Mouse (Mus musculus): ENCODE data around the gene Trim5.
"Not testable (repeated sequence)": the region's sequence is repeated elsewhere in the genome, so short reads cannot be mapped to it uniquely, and the experiment has no call there.

Trim5 gene

GRCm38 (mm10) chr7:104287576-104288443 is at the start of gene Trim5:
TSS of gene Trim5 (minus strand) at chr7:104288094.
- peak; percentile 46 to 51 for DNase-seq (ENCODE audit: low spot score in 2 of 2)

GRCm38 (mm10) chr7:104335547-104335946 is 47.7 kb upstream of the Trim5 start:
- not testable (repeated sequence) for DNase-seq (ENCODE audit: low spot score in 2 of 2)

GRCm38 (mm10) chr7:104329171-104329570 is 41.3 kb upstream of the Trim5 start, which contains the start of gene Trim34b:
TSS of gene Trim34b (plus strand) at chr7:104329471.
- DNase-seq (ENCODE audit: low spot score in 2 of 2): not testable (repeated sequence)

DNA sequence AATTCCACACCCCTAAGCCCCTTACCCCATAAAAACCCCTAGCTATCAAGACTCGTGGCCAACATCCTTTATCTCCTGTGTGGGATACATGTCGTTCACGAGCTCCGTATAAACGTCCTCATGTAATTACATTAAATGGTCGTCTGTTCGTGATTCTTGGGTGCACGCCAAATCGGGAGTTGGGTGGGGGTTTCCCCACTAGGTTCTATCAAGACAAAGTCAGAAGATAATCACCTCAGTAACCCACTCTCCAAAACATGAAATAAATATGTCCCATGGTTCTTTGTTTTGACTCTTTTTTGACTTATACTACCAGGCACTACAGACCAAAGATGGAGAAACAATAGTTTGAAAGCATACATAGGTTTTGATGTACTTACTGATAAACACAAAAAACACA is 34.1 kb upstream of the Trim5 start:
- no peak for DNase-seq (ENCODE audit: low spot score in 2 of 2)

- not testable (repeated sequence) for DNase-seq (ENCODE audit: low spot score in 2 of 2)
These were observed 27.6 kb upstream of the Trim5 start, which contains the start of gene Trim12a for GRCm38 (mm10) chr7:104315369-104316080. TSS of gene Trim12a (minus strand) at chr7:104315466.

DNA sequence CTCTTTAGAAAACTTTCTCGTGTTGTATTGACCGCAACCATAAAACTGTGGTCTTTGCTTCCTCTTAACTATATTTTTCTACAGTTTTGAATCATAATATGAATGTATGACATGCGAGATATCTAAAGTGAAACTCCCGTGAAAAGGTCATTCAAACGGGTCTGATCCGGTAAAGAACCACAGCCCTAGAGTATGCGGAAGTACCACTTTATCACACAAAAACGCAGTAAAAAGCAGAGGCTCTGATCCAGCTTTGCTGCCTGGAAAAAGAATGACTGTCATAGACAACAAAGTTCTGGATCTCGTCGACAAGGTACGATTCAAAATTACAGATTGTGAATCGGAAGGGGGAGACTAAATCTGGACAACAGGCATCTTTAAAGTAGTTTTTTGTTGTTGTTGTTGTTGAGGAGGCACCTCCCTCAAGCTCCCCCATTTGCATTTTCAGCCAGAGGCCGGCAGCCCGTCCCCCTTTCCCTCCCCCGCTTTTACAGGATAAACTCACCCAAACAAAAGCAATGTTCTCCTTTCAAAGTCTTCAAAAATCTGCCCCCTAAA is 27.0 kb upstream of the Trim5 start:
- DNase-seq (ENCODE audit: low spot score in 2 of 2): peak; percentile 58 to 59

- DNase-seq (ENCODE audit: low spot score in 2 of 2): peak; percentile 34 to 44
These were observed 3.9 kb upstream of the Trim5 start for GRCm38 (mm10) chr7:104291638-104292400.

DNA sequence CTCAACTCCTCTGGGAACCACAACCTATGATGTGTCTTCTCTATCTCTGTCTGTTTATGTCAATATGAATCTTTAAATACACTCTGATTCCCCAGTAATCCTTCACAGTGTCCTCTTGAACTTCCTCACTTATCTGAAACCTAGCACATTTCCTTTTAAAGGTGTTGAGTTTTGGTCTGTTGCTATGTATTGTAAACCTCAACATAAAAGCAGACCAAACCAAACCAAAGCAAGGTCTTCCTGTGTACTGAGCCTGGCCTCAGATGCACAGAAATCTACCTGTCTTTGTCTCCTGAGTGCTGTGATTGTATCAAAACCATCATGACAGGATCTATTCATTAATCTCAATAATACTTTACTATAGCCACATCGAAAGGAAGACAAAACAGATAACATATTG is 2.7 kb upstream of the Trim5 start:
- peak; percentile 18 to 19 for DNase-seq (ENCODE audit: low spot score in 2 of 2)

DNA sequence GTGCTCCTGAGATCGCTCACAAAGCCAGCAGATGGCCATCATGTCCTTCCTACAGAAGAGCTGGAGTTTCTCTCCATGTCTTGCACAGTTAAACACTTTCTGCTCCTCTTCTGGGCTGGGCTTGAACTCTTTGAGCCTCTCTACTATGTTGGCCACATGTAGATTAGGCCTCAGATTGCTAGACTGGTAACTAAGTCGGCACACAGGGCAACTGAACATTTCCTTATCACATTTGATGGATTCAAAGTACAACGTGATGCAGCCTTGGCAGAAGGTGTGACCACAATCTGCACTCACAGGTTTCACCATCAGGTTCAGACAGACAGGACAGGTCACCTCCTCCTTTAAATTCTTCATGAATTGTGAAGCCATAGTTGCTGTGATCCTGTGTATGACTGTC is 8.5 kb downstream of the Trim5 start:
- DNase-seq (ENCODE audit: low spot score in 2 of 2): not testable (repeated sequence)

DNA sequence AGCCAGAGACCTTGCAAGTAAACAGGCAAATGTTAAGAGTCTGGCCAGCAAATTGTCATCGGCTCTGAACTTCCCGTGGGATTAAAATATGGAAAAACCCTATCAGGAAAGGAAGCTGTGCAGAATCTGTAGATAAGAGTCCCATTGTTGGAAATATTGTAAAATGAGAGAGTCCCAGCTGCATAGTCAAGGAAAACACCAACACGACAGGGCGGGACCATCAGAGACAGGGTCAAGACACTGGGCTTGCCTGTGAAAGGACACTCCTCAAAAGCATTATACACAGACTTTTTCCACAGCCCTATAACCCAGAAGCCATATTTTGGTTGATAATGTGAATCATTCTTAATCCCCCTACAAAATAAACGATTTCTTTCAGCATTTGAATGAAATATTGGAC is 22.6 kb downstream of the Trim5 start:
- DNase-seq (ENCODE audit: low spot score in 2 of 2): not testable (repeated sequence)

DNA sequence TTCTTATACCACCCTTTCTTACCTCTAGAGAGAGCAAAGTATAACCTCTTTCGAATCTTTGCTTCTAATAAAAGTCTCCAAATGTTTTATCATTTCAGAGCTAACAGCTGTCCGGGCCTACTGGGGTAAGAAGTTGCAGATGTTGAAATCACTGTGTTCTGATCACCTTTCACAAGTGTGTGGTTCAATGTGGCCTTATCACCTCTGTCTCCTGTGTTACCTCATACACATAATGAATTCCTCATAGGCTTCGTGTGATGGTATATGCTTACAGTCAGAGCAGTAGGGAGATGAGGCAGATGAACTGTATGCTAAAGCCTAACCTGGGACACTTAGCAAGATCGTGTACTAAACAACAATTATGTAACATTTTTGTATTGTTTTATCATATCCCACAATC is 27.5 kb downstream of the Trim5 start:
- DNase-seq (ENCODE audit: low spot score in 2 of 2): not testable (repeated sequence)

GRCm38 (mm10) chr7:104244287-104245181 is 43.4 kb downstream of the Trim5 start, which contains the start of gene Trim34a:
TSS of gene Trim34a (plus strand) at chr7:104244457.
- DNase-seq (ENCODE audit: low spot score in 2 of 2): peak; percentile 74 to 76

DNA sequence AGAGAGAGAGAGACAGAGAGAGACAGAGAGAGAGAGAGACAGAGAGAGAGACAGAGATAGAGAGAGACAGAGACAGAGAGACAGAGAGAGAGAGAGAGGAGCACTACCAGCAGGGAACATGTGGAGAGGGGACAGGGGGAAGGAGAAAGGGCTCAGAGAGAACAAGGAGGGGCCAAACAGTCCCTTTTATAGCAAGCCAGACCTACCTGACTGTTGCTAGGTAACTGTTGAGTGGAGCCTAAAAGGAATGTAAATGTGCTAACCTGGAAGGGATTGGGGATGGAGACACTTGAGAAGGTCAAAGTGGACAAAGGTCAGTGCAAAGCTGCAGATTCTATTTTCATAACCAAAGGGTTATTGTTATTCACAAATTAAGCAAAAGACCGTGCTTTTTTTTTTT is 44.3 kb downstream of the Trim5 start:
- no peak for DNase-seq (ENCODE audit: low spot score in 2 of 2)

GRCm38 (mm10) chr7:104240857-104241256 is 47.0 kb downstream of the Trim5 start:
- DNase-seq (ENCODE audit: low spot score in 2 of 2): peak in 1 of 2 experiments; percentile 5

- peak; percentile 34 to 54 for DNase-seq (ENCODE audit: low spot score in 2 of 2)
These were observed 56.7 kb downstream of the Trim5 start for GRCm38 (mm10) chr7:104231203-104231602.

DNA sequence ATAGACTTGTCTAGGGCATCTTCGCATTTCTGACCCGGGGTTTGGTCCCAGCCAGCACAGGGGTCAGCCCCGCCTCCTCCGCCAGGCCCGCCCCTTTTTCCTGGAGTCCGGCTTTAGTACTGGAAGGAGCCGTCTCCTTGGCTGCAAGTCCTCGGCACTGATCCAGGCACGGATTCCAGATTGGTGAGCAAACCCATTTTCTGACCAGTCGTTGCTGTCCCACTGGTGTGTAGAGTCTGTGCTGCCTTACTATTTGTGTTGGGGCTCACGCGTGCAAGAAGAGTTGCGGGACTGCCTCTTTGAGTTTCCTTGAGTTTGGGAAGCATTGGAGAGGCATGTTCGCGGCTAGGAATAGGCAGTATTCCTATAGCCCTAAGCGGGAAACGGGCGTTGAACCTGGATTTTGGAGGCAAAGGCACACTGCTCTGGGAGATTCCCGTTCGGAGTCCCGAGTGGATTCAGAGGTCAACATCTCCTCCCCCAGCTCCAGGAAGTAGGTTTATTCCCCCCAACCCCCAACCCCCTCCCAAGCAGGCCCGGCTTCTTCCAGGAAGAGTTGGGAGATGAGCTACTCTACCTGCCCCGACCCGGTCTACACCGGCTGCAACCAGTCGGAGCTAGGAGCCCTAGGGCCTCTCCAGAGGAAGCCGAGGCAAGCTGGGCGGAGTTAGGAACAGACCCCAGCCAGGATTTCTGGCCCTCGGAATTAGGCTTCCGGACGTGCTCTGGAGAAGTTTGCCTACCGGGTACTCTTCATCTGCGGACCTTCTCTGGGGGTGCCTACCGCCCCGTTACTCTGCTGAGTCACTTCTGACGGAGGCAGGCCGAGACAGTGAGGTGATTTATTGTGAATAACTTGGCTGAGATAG is 69.0 kb downstream of the Trim5 start, which contains the start of gene Trim6:
Gene Trim6 (plus strand): TSS at position 93 of the 869 bp plus-strand sequence.
- DNase-seq (ENCODE audit: low spot score in 2 of 2): no peak

DNA sequence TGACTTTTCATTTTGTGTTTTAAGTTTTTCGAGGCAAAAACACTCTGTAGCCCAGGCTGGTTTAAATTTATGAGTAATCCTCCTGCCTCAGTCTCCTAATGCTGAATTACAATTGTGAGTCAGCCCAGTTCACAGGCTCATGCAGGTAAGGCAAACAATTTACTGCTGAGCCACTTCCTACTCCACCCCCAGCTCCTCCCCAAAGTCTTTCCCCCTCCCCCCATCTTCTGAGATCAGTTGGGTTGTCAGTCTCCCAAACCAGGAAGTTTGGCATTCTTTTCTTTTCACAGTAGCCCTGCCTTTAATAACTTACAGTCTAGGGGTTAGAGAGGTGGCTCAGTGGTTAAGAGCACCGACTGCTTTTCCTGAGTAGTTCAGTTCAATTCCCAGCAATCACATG is 70.0 kb downstream of the Trim5 start:
- DNase-seq (ENCODE audit: low spot score in 2 of 2): no peak

- DNase-seq (ENCODE audit: low spot score in 2 of 2): no peak
These were observed 71.8 kb downstream of the Trim5 start for GRCm38 (mm10) chr7:104216011-104216535.
